Mouse (Mus musculus) yolk sac, embryonic 10.5 days (tissue): ENCODE data around the gene Crtc3.

Experiments
- DNase-seq: peaks from one replicate; pipeline ENCODE4 v3.0.0-alpha.2; 2017; ENCODE audit warnings: low spot score

Gene Crtc3

GRCm38 (mm10) chr7:80554180-80555021 is 134.3 kb downstream of the Crtc3 start:
- DNase-seq: no peak

DNA sequence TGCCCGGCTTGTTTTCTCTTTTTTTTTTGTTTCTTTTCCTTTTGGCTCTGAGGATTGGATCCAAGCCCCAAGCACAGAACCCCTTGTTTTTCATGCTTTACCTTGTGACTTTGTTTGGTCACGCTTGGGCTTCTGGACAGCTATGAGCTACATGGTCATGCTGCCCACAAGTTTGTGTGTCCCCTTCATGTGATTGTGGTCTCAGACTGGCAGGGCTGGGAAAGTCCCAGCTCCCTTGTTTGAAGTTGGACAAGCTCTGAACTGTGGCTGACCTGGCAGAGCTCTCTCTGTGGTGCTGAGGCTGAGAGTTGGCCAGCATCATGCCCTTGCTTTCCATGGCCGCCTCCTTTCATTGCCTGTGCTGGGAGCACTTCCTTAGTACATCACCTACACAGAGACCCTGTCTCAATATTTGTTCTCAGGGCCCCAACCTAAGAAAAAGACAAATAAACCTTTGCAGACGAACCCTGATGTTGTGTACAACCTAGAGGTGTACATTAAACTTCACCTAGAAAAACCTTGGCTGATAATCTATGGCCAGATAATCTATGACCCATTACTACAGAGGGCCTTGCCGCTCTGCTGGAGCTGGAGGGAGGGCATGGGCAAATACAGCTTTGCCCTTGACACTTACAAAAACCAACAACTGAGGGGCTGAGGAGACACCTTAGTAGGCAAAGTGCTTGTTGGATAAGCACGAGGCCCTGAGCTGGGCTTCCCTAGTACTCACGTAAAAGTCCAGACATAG is 140.0 kb downstream of the Crtc3 start:
- no peak for DNase-seq

- no peak for DNase-seq
Measured at GRCm38 (mm10) chr7:80542139-80542831, 146.4 kb downstream of the Crtc3 start.

DNA sequence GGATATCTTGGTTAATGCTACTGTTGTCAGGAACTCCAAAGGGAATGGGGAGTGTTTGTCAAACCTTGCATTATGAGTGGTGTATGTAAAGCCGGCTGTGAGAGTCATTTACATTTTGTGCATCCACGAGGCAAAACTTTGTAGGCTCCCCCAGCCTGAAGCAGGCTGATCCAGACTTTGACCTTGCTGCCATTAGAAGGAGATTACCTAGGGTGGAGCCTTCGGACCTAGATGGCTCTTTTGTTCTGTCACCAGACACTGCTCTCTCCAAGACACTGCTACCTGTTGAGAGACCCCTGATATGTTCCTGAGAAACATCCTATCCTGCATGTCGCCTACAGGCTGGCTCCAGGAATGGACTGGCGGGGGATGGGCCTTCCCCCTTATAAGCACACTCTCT is 149.1 kb downstream of the Crtc3 start:
- DNase-seq: no peak
